Mouse (Mus musculus): ENCODE results near the gene Ubfd1. TPM values are rescaled to one million over a fixed set of nuclear protein-coding genes. Genes with fewer than 3 reads are reported as not detected.
"Not testable (repeated sequence)": the region's sequence is repeated elsewhere in the genome, so short reads cannot be mapped to it uniquely, and the experiment has no call there.

The Ubfd1 gene
- polyA plus RNA-seq, 1 experiment, result 21.1 TPM

GRCm38 (mm10) chr7:122074374-122074773 lies 7.4 kb downstream of the Ubfd1 start:
- H3K4me3 ChIP-seq (replicated peaks; ENCODE audit: extremely low read depth, low read depth, low read length), result no peak overlapping the region
- 87% methylated on average over 3 of the region's 3 CpGs for WGBS
- TF ChIP-seq CTCF (IDR thresholded peaks at IDR 0.05; ENCODE audit: insufficient read depth, low read length) (no peak), POLR2A (IDR thresholded peaks at IDR 0.05; ENCODE audit: borderline replicate concordance, extremely low read depth, low read depth, low read length) (no peak)
- no peak for DNase-seq
- no peaks in the 10 kb centered on the region for H3K4me1 ChIP-seq (ENCODE audit: control insufficient read depth, insufficient read depth, low read length)

- H3K4me1 ChIP-seq (ENCODE audit: control insufficient read depth, insufficient read depth, low read length), result no peaks in the 10 kb centered on the region
- TF ChIP-seq CTCF (IDR thresholded peaks at IDR 0.05; ENCODE audit: insufficient read depth, low read length), result no peak
- no peak for TF ChIP-seq POLR2A (IDR thresholded peaks at IDR 0.05; ENCODE audit: borderline replicate concordance, extremely low read depth, low read depth, low read length)
- 83% methylated on average over 8 of the region's 8 CpGs for WGBS
- no peak for DNase-seq
- H3K4me3 ChIP-seq (replicated peaks; ENCODE audit: extremely low read depth, low read depth, low read length), result no peak overlapping the region
Measured at GRCm38 (mm10) chr7:122079798-122080554, 13.0 kb downstream of the Ubfd1 start.

- Histone ChIP-seq H3K4me1 (ENCODE audit: control insufficient read depth, insufficient read depth, low read length) (no peaks in the 10 kb centered on the region), H3K4me3 (replicated peaks; ENCODE audit: extremely low read depth, low read depth, low read length) (no peak overlapping the region)
- no peak for DNase-seq
- no peak for TF ChIP-seq POLR2A (IDR thresholded peaks at IDR 0.05; ENCODE audit: borderline replicate concordance, extremely low read depth, low read depth, low read length)
- TF ChIP-seq CTCF (IDR thresholded peaks at IDR 0.05; ENCODE audit: insufficient read depth, low read length), result no peak
- WGBS, result 93% methylated on average over 1 of the region's 1 CpGs
Measured at GRCm38 (mm10) chr7:122081071-122081470, 14.1 kb downstream of the Ubfd1 start.

- Histone ChIP-seq H3K4me3 (replicated peaks; ENCODE audit: extremely low read depth, low read depth, low read length) (no peak overlapping the region), H3K4me1 (ENCODE audit: control insufficient read depth, insufficient read depth, low read length) (no peaks in the 10 kb centered on the region)
- 86% methylated on average over 11 of the region's 11 CpGs for WGBS
- DNase-seq, result no peak
- no peak for TF ChIP-seq POLR2A (IDR thresholded peaks at IDR 0.05; ENCODE audit: borderline replicate concordance, extremely low read depth, low read depth, low read length)
Measured at GRCm38 (mm10) chr7:122087195-122087982, 20.4 kb downstream of the Ubfd1 start.

- Histone ChIP-seq H3K4me3 (replicated peaks; ENCODE audit: extremely low read depth, low read depth, low read length) (no peak overlapping the region), H3K4me1 (ENCODE audit: control insufficient read depth, insufficient read depth, low read length) (peaks cover 4% of the 10 kb centered on the region)
- 90% methylated on average over 2 of the region's 2 CpGs for WGBS
- DNase-seq, result no peak
- TF ChIP-seq POLR2A (IDR thresholded peaks at IDR 0.05; ENCODE audit: borderline replicate concordance, extremely low read depth, low read depth, low read length) (no peak), CTCF (IDR thresholded peaks at IDR 0.05; ENCODE audit: insufficient read depth, low read length) (0 out of 2 replicates have a peak, but pooled peaks have one; percentile 1)
Measured at GRCm38 (mm10) chr7:122094564-122095330, 27.8 kb downstream of the Ubfd1 start.

- WGBS, result 71% methylated on average over 3 of the region's 3 CpGs
- Histone ChIP-seq H3K4me1 (ENCODE audit: control insufficient read depth, insufficient read depth, low read length) (peaks cover 11% of the 10 kb centered on the region), H3K4me3 (replicated peaks; ENCODE audit: extremely low read depth, low read depth, low read length) (no peak overlapping the region)
- no peak for DNase-seq
- no peak for TF ChIP-seq CTCF (IDR thresholded peaks at IDR 0.05; ENCODE audit: insufficient read depth, low read length)
- TF ChIP-seq POLR2A (IDR thresholded peaks at IDR 0.05; ENCODE audit: borderline replicate concordance, extremely low read depth, low read depth, low read length), result no peak
Measured at GRCm38 (mm10) chr7:122098009-122098408, 31.0 kb downstream of the Ubfd1 start.

- TF ChIP-seq POLR2A (IDR thresholded peaks at IDR 0.05; ENCODE audit: borderline replicate concordance, extremely low read depth, low read depth, low read length), result no peak
- TF ChIP-seq CTCF (IDR thresholded peaks at IDR 0.05; ENCODE audit: insufficient read depth, low read length), result peak; percentile 65
- DNase-seq, result peak; percentile 14
- Histone ChIP-seq H3K4me1 (ENCODE audit: control insufficient read depth, insufficient read depth, low read length) (peaks cover 11% of the 10 kb centered on the region), H3K4me3 (replicated peaks; ENCODE audit: extremely low read depth, low read depth, low read length) (no peak overlapping the region)
- 46% methylated on average over 4 of the region's 4 CpGs for WGBS
Measured at GRCm38 (mm10) chr7:122099222-122099621, 32.2 kb downstream of the Ubfd1 start.

GRCm38 (mm10) chr7:122101014-122101746 lies 34.2 kb downstream of the Ubfd1 start:
- 4% methylated on average over 28 of the region's 28 CpGs for WGBS

GRCm38 (mm10) chr7:122101747-122102244 lies 34.8 kb downstream of the Ubfd1 start, which contains the start of gene Ndufab1:
Gene Ndufab1 (minus strand): TSS chr7:122101886.
- peak; percentile 55 for TF ChIP-seq CTCF (IDR thresholded peaks at IDR 0.05; ENCODE audit: insufficient read depth, low read length)
- no peak for TF ChIP-seq POLR2A (IDR thresholded peaks at IDR 0.05; ENCODE audit: borderline replicate concordance, extremely low read depth, low read depth, low read length)
- under 1% methylated on average over 43 of the region's 43 CpGs for WGBS
- peak; percentile 78 for DNase-seq
- peak within 1 kb of the TSS; percentile 67 for H3K4me3 ChIP-seq (replicated peaks; ENCODE audit: extremely low read depth, low read depth, low read length)
- peaks cover 11% of the 10 kb centered on the region for H3K4me1 ChIP-seq (ENCODE audit: control insufficient read depth, insufficient read depth, low read length)

More at GRCm38 (mm10) chr7:122101014-122101746, 34.2 kb downstream of the Ubfd1 start:
- Histone ChIP-seq H3K4me3 (replicated peaks; ENCODE audit: extremely low read depth, low read depth, low read length) (peak overlapping the region; percentile 65), H3K4me1 (ENCODE audit: control insufficient read depth, insufficient read depth, low read length) (peaks cover 11% of the 10 kb centered on the region)
- not testable (repeated sequence) for DNase-seq
